Mouse (Mus musculus) liver (tissue): Measurements from ENCODE around the gene 1700067K01Rik.

Experiments used
- DNase-seq: peaks from one replicate; pipeline ENCODE4 v3.0.0-alpha.2; 2020; ENCODE audit warnings: mixed read lengths

Gene 1700067K01Rik

GRCm38 (mm10) chr8:84012499-84013165 lies 11.3 kb downstream of the 1700067K01Rik start:
- DNase-seq = peak; percentile 21

GRCm38 (mm10) chr8:84015833-84016232 lies 14.5 kb downstream of the 1700067K01Rik start:
- DNase-seq = no peak

GRCm38 (mm10) chr8:84019738-84020137 lies 18.4 kb downstream of the 1700067K01Rik start:
- DNase-seq = no peak

DNA sequence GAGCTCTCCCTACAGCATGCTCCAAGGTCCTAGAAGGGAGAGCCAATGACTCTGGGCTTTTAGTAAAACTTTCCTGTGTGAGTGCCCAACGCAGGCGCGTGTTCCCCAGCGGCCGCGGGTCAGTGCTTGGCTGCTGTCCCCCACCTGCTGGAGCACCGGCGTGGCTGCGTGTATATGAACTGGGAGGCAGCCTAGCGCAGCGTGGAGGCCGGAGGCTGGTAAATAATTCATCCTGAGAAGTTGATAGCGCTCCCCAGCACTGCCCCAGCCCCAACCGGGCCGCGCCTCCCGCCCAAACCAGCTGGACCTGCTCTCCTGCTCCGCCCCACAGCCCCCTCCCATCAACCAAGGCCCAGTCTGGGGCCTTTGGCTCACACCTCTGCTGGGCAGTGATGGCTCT lies 19.8 kb downstream of the 1700067K01Rik start, which contains the start of gene Palm3:
Gene Palm3, plus strand, starts transcription at position 376 of the 400 bp plus-strand sequence.
- no peak for DNase-seq

DNA sequence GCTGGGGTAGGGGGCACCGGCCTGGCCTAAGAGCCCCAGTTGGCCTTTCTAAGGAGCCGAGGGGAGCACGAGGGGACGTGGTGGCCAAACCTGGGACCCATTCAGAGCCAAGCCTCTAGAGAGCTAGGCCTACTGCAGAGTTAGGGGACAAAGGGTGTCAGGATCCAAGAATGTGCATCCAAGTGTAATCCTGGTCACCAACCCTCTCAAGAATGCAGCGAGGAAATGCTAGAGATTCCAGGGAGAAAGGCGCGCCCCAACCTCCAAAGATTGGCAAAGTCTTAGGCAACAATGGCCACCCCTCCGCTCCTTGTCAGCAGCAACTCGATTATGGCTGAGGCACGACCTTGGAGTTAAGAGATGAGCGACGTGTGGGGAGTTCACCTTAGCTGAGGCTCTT lies 20.3 kb downstream of the 1700067K01Rik start:
- no peak for DNase-seq

DNA sequence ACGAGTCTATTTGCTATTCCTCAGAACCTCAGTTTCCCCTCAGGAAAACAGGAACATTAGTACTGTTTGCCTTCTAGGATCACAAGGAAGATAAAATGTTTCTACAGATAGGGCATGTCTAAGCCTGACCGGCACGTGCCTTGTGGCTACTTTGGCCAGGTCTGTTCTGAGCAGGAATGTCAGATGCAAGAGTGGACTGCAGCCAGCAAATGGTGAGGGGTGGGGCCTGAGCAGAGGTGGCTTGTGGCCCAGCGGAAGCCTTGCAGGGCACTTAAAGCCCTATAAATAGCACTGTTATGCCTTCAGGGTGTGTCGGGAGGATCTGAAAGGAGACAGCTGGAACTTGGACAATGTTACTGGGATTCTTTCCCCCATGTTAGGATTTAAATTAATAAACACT lies 21.8 kb downstream of the 1700067K01Rik start:
- no peak for DNase-seq

GRCm38 (mm10) chr8:84023631-84024030 lies 22.3 kb downstream of the 1700067K01Rik start:
- no peak for DNase-seq

DNA sequence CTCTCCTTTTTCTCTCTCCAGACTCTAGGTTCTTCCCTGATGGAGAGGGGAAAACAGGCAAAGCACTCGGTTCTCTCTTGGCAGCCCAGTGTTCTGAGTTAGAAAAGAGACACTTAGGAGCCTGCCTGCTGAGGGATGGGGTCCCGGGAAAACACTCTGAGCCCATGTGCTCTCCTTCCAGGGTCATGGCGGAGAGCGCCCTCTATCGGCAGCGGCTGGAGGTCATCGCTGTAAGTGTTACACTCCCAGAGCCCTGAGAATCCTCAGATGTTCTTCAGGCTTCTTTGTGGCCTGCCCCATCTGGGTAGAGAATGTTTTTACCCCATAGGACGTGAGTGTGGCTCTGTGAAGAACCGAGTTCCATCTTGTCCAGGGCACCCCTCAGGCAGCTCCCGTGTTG lies 22.9 kb downstream of the 1700067K01Rik start:
- peak; percentile 66 for DNase-seq

DNA sequence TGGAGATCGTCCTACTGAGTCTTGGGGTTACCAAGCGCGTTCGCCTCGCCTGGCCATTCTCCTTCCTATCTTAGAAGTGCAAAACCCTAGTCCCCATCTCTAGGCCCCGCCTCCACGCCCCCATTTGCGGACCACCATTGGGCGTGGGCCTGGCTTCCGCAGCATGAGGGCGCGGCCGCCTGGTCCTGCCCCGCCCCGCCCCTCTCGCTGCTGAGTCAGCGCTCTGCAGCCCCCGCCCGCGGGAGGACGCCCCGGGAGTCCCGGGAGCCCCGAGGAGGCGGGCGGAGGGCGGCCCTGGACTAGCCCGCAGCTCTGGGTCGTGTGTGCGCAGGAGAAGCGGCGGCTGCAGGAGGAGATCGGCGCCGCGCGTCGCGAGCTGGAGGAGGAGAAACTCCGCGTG lies 24.6 kb downstream of the 1700067K01Rik start:
- peak; percentile 76 for DNase-seq

GRCm38 (mm10) chr8:84027449-84027848 lies 26.1 kb downstream of the 1700067K01Rik start:
- no peak for DNase-seq

DNA sequence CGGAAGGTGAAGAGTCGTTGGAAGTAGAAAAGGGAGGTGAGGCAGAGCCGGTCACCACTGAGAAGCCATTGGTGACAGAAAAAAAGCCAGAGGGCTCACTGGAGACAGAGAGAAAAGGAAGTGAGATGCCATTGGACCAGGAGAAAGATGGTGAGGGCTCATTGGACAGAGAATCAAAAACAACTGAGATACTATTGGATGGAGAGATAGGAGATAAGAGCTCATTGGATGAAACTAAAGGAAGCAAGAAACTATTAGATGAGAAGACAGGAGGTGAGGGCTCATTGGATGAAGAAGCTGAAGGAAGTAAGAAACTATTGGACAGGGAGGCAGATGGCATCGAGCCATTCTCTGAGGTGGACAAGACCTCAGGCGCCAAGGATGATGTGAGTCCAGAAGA lies 28.0 kb downstream of the 1700067K01Rik start:
- no peak for DNase-seq

DNA sequence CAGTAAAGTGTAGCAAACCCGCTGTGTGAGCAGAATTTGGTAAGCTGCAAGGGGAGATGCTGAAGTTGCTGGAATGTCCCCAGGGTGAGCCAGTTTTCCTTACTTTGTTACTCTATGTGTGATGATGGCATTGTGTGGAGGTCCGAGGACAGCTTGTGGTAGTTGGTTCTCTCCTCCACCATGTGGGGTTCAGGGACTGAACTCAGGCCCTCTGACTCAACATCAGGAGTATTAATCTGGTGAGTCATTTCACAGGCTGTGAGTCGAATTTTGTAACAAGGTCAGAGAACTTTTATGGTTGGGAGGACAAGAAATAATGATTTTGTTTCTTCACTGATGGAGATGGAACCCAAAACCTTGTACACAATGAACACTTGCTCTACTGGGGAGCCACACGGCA lies 31.5 kb downstream of the 1700067K01Rik start:
- no peak for DNase-seq

DNA sequence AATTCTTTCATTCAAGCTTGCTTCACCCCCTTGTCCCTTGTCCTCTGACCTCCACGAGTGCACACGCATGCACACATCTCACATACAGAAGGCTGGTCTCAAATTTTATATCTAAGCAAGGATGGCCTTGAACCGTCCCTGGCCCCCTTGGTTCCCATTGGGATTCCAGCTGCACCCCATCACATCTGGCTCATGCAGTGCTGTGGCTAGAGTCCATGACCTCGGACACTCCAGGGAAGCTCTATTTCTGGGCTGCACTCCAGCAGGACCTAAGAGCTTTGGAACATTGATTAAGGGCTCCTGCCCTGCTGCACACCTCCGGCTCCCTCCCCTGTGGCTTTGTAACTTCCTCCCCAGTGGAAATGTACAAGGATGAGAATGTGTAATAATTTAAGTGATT lies 36.7 kb downstream of the 1700067K01Rik start:
- DNase-seq = no peak

- peak; percentile 66 for DNase-seq
Measured at GRCm38 (mm10) chr8:84039050-84039449, 37.7 kb downstream of the 1700067K01Rik start.

DNA sequence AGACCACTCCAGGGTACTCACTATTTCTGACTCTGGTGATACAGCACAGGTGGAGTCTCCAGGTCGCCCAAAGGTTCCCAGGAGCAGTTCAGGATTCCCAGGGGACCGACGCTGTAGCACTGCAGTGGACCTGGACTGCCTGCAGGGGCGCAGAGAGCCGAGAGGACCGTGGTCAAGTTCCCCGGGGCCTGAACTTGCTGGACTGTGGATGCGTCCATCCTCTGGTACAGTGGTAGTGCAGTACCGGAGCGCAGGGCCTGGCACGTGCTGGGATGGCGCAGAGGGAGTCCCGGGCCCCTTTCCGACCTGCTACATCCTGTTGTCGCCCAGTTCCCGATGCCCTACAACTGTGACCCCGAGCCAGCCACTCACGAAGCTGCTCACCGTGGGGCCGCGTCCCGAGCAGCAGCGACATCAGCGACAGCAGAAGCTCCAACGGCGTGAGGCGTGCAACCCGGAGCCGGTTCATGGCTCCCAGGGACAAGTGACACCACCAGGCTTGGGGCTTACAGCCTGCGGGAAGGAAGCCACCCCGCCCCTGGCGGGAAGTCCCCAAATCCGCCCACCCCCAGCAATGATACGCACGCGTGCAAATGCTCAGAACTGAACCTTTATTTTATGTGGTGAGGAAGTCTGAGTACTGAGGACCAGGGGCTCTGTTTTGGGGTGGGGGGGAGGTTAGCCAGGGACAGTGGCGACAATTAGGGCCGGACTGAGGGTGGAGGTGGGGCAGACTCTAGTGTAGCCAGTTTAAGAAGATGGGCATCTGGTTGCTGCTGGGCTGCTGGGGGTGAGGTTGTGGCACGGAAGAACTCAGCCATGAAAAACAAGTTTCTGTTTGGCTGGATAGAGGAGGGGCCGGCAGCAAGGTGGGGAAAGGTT lies 41.0 kb downstream of the 1700067K01Rik start, which contains the start of gene Il27ra:
Gene Il27ra, minus strand, starts transcription at position 524 of the 882 bp plus-strand sequence.
- DNase-seq = peak; percentile 52

DNA sequence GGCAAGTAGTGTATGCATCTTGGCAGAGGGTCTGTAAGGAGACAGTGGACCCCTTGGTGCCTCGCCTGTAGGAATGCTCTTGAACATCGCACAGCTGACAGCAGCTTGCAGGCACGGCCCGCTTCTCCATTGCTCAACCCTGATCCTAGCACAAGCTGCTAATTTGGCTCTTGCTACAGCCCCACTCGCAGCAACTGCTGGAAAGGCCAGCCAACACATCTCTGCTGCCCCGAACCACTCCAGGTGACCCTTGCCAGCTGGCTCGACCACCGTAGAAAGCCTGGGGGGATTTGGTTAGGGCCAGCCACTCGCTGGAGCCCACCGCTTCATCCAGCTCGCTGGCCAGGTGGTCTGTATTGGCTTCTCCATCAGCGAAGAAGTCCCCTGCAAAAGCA lies 41.6 kb downstream of the 1700067K01Rik start:
- no peak for DNase-seq

- DNase-seq = no peak
Measured at GRCm38 (mm10) chr8:84044103-84044502, 42.8 kb downstream of the 1700067K01Rik start.

DNA sequence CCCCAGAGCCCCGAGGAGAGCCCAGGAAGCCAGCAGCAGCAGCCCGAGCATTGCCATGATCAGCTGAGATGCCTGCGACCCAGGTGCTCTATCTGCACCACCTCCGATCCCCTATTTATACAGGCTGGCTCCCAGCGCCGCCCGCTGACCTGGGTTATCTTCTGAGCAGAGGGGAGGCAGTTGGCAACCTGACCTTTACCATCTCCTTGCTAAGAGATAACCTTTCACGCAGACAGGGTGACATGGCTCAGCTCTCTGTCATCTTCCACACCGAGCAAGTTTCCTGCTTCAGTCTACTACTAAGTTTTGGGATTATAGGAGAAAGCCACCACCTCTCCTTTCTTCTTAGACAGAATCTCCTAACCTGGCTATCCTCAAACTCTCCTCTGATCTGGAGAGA lies 43.6 kb downstream of the 1700067K01Rik start, which contains the start of gene Rln3:
Gene Rln3, minus strand, starts transcription at position 101 of the 400 bp plus-strand sequence.
- DNase-seq = no peak

DNA sequence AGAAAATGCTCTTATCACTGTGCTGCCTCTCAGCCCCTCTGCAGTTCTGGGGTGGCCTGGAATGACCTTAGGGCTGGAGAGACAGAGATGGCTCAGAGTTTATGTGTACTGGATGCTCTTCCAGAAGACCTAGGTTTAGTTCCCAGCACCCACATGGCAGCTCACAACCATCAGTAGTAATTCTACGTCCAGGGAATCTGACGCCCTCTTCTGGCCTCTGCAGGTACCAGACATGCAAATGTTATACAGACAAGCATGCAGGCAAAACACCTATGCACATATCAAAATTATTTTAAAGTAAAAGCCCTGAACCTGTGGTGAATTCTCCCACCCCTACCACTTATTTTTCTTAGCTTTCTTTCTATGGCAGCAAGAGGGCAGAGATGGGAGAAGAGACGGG lies 45.2 kb downstream of the 1700067K01Rik start:
- DNase-seq = no peak

- no peak for DNase-seq
Measured at GRCm38 (mm10) chr8:84048171-84048570, 46.9 kb downstream of the 1700067K01Rik start.

DNA sequence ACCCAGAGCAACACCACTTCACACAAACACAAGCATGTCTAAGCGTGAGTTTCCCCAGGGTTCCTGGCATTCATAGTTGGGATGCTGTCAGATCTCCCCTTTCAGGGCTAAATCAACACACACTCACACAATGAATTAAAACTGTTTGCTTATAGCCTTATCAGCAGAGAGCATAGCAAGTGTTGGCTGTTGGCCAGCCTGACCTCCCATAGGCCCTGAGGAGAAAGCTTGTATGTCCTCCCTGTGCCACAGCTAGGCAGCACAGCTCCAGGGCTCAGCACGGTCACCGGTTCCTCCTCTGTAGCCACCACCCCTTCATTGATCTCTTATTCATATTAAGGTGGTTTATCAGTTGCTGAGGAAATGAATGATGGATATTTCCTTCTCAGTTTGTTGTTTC lies 51.4 kb downstream of the 1700067K01Rik start:
- DNase-seq = peak; percentile 27

- DNase-seq = no peak
Measured at GRCm38 (mm10) chr8:84053229-84053628, 51.9 kb downstream of the 1700067K01Rik start.
